30 mouse cellular contexts compared by ENCODE assay signal in genomic region chr12:11831292-11831691, GRCm38 (mm10).
DNase-seq lines count a peak whose midpoint lies in the region; ATAC-seq lines count a peak whose summit lies in the region.
"Had no signal": no experiment of that assay in that cellular context is flagged by ENCODE, and none has a peak within 500 bp of the region (broad histone marks: within the 10 kb centered on the region; RNA-seq: fewer than 3 reads in every experiment).

No protein-coding gene starts in this region.

- H3K9me3 ChIP-seq in hindbrain, embryonic 14.5 days (ENCODE audit: control insufficient read depth, low read length), result no peaks in the 10 kb centered on the region
- H3K9me3 ChIP-seq in hindbrain, embryonic 12.5 days (replicated peaks), result no peaks in the 10 kb centered on the region
- H3K9me3 ChIP-seq in hindbrain, embryonic 16.5 days (ENCODE audit: control insufficient read depth, low read length), result no peaks in the 10 kb centered on the region
- H3K9me3 ChIP-seq in midbrain, embryonic 15.5 days, result no peaks in the 10 kb centered on the region
- H3K9me3 ChIP-seq: embryonic facial prominence, embryonic 12.5 days; intestine, embryonic 15.5 days; liver, embryonic 12.5 days; megakaryocyte, embryonic 14.5 days had no signal

- H3K9ac ChIP-seq in hindbrain, embryonic 14.5 days, result no peak overlapping the region
- no peak overlapping the region for H3K9ac ChIP-seq in hindbrain, embryonic 12.5 days
- H3K9ac ChIP-seq in hindbrain, embryonic 16.5 days (ENCODE audit: low read depth, low read length), result no peak overlapping the region
- no peak overlapping the region for H3K9ac ChIP-seq in midbrain, embryonic 15.5 days
- H3K9ac ChIP-seq: embryonic facial prominence, embryonic 12.5 days; intestine, embryonic 15.5 days; liver, embryonic 12.5 days; liver, postnatal 0 days had no signal

- no peak overlapping the region for H3K4me3 ChIP-seq in hindbrain, embryonic 14.5 days (replicated peaks; ENCODE audit: low read length)
- no peak overlapping the region for H3K4me3 ChIP-seq in hindbrain, embryonic 12.5 days
- H3K4me3 ChIP-seq in hindbrain, embryonic 16.5 days (ENCODE audit: low read length), result no peak overlapping the region
- no peak overlapping the region for H3K4me3 ChIP-seq in midbrain, embryonic 15.5 days
- H3K4me3 ChIP-seq: embryonic facial prominence, embryonic 12.5 days; intestine, embryonic 15.5 days; liver, embryonic 12.5 days; megakaryocyte, embryonic 14.5 days had no signal

- H3K36me3 ChIP-seq in hindbrain, embryonic 14.5 days (replicated peaks; ENCODE audit: control insufficient read depth, insufficient read depth), result no peaks in the 10 kb centered on the region
- H3K36me3 ChIP-seq in hindbrain, embryonic 12.5 days, result no peaks in the 10 kb centered on the region
- no peaks in the 10 kb centered on the region for H3K36me3 ChIP-seq in hindbrain, embryonic 16.5 days (ENCODE audit: control insufficient read depth, insufficient read depth, low read length)
- H3K36me3 ChIP-seq in midbrain, embryonic 15.5 days (replicated peaks), result no peaks in the 10 kb centered on the region
- H3K36me3 ChIP-seq: embryonic facial prominence, embryonic 12.5 days; intestine, embryonic 15.5 days; liver, embryonic 12.5 days had no signal

- no peak overlapping the region for H3K4me2 ChIP-seq in hindbrain, embryonic 14.5 days (replicated peaks)
- no peak overlapping the region for H3K4me2 ChIP-seq in hindbrain, embryonic 12.5 days (replicated peaks)
- no peak overlapping the region for H3K4me2 ChIP-seq in hindbrain, embryonic 16.5 days (ENCODE audit: low read length)
- no peak overlapping the region for H3K4me2 ChIP-seq in midbrain, embryonic 15.5 days
- H3K4me2 ChIP-seq: embryonic facial prominence, embryonic 12.5 days; heart, embryonic 11.5 days; intestine, embryonic 15.5 days; liver, embryonic 12.5 days had no signal

- no peaks in the 10 kb centered on the region for H3K27me3 ChIP-seq in hindbrain, embryonic 14.5 days (ENCODE audit: control insufficient read depth, insufficient read depth, low read length)
- no peaks in the 10 kb centered on the region for H3K27me3 ChIP-seq in hindbrain, embryonic 12.5 days
- no peaks in the 10 kb centered on the region for H3K27me3 ChIP-seq in hindbrain, embryonic 16.5 days (replicated peaks; ENCODE audit: control insufficient read depth, insufficient read depth, low read length)
- no peaks in the 10 kb centered on the region for H3K27me3 ChIP-seq in midbrain, embryonic 15.5 days (replicated peaks)
- H3K27me3 ChIP-seq: embryonic facial prominence, embryonic 12.5 days; intestine, embryonic 15.5 days; liver, embryonic 12.5 days; megakaryocyte, embryonic 14.5 days had no signal

- DNase-seq in hindbrain, embryonic 14.5 days (ENCODE audit: low spot score), result no peak
- DNase-seq in brain, adult 2 months (ENCODE audit: low read depth, low spot score), result peak; percentile 40
- no peak for DNase-seq in heart, postnatal 25 days (ENCODE audit: low spot score)
- DNase-seq: adrenal gland, adult 2 months; adrenal gland, postnatal 36 days; B cell, adult 2 months; cerebellum, adult 8-10 months; cerebellum, postnatal 36 days; gastrocnemius, postnatal 25 days; heart, adult 11 months; heart, postnatal 4 days; kidney, adult 8-10 months; kidney, postnatal 4 days; left cerebral cortex, postnatal 4 days; liver, postnatal 0 days; lung, postnatal 36 days; thymus, adult 2 months; thymus, postnatal 4 days had no signal

- WGBS in hindbrain, embryonic 14.5 days, result 59% methylated on average over 5 of the region's 5 CpGs
- WGBS in hindbrain, embryonic 12.5 days, result 71% methylated on average over 5 of the region's 5 CpGs
- WGBS in hindbrain, embryonic 16.5 days, result 51% methylated on average over 5 of the region's 5 CpGs
- 59% methylated on average over 5 of the region's 5 CpGs for WGBS in midbrain, embryonic 15.5 days

- H3K4me1 ChIP-seq in hindbrain, embryonic 14.5 days (replicated peaks; ENCODE audit: control insufficient read depth, insufficient read depth, low read length), result no peaks in the 10 kb centered on the region
- H3K4me1 ChIP-seq in hindbrain, embryonic 12.5 days, result no peaks in the 10 kb centered on the region
- peaks cover 2% of the 10 kb centered on the region; the same call in 1 of the 2 replicates for H3K4me1 ChIP-seq in hindbrain, embryonic 16.5 days (ENCODE audit: control insufficient read depth, insufficient read depth, low read depth, low read length)
- 0 out of 2 replicates have a peak, but pooled peaks cover 2% of the 10 kb centered on the region for H3K4me1 ChIP-seq in midbrain, embryonic 15.5 days
- H3K4me1 ChIP-seq: embryonic facial prominence, embryonic 12.5 days; intestine, embryonic 15.5 days; liver, embryonic 12.5 days; megakaryocyte, embryonic 14.5 days had no signal

- ATAC-seq in hindbrain, embryonic 14.5 days (ENCODE audit: low FRiP score), result peak; percentile 64
- no peak for ATAC-seq in hindbrain, embryonic 12.5 days (ENCODE audit: low FRiP score)
- peak; percentile 80; the same call in 1 of the 2 replicates for ATAC-seq in hindbrain, embryonic 16.5 days
- ATAC-seq in midbrain, embryonic 15.5 days (replicated peaks), result peak; percentile 65
- ATAC-seq in inflammation-experienced regulatory T-cells, adult 6 months, result no peak
- ATAC-seq: activated CD4-positive, CD25-positive, alpha-beta regulatory T cell, adult 4 months; forebrain, embryonic 16.5 days; intestine, embryonic 15.5 days; liver, embryonic 12.5 days; liver, postnatal 0 days had no signal

- no peak overlapping the region for H3K27ac ChIP-seq in hindbrain, embryonic 14.5 days
- H3K27ac ChIP-seq in hindbrain, embryonic 12.5 days, result no peak overlapping the region
- no peak overlapping the region for H3K27ac ChIP-seq in hindbrain, embryonic 16.5 days (ENCODE audit: low read depth, low read length)
- no peak overlapping the region for H3K27ac ChIP-seq in midbrain, embryonic 15.5 days
- H3K27ac ChIP-seq: embryonic facial prominence, embryonic 12.5 days; intestine, embryonic 15.5 days; kidney, postnatal 0 days; liver, embryonic 12.5 days had no signal

- intact Hi-C loops in heart, postnatal 25 days (cut with DNase I), result no loop called here

Comparison
In these comparisons a context has a peak if more than half of its experiments do, and no peak if none do; other contexts are left out.
1. ATAC-seq: peak in hindbrain, embryonic 14.5 days (single experiment), hindbrain, embryonic 16.5 days (single experiment) and midbrain, embryonic 15.5 days (single experiment); none in hindbrain, embryonic 12.5 days (single experiment) and inflammation-experienced regulatory T-cells, adult 6 months (single experiment).